Mouse (Mus musculus): ENCODE measurements around the gene Pdzd2. TPM values are rescaled to one million over a fixed set of nuclear protein-coding genes. Genes with fewer than 3 reads are reported as not detected.

Pdzd2 gene
- polyA plus RNA-seq, 1 experiment = 18.7 TPM

DNA sequence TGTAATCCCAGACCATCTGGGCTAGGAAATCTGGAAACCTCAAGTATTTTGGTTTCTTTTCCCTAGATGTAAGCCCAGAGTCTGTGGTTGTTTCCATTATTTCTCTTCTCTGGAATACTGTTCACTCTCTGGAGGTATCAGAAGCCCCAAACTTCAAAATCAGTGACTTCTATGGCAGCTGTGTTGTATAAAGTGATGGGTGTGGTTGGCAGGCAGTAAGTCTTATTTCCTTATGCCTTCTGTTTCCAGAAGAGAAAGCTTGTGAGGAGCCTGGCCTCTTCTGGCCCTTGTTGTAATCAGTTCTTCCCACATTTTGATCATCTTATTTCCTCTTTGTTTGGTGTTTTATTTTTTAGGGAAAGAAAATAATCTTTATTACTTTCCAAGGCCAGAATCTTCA lies 408.8 kb downstream of the Pdzd2 start:
- no peak for DNase-seq (ENCODE audit: extremely low spot score in 1 of 2, low spot score in 1 of 2)

DNA sequence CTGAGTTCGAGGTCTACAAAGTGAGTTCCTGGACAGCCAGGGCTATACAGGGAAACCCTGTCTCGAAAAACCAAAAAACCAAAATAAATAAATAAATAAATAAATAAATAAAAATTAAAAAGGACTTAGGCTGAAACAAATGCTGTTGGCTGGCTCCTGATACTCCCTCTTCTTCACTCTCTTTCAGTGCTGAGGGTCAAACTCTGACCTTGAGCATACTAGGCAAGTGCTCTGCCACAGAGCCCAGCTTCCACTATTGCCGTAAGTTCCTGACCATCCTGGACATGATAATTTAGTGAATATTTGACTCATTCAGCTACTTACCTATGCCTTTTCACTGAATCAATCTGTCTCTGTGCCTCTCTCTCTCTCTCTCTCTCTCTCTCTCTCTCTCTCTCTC lies 409.3 kb downstream of the Pdzd2 start:
- DNase-seq (ENCODE audit: extremely low spot score in 1 of 2, low spot score in 1 of 2) = no peak

DNA sequence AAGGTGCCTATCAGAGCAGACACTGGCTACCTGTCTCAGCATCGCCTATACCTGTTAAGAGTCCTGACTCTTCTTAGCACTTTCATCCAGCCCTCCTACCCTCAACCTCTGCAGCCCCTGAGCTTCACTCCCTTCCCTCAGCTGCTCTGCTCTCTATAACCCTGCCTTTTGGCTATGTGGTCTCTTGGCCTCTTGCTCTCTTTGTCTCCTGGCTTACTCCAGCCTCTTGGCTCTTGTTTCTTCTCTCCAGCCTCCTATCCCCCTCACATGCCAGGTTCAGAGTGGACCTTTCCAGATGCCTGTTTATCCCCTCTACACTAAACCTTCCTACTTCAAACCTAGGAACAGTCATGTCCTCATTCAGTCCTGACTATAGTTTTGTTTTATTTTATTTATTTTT lies 415.4 kb downstream of the Pdzd2 start:
- no peak for DNase-seq (ENCODE audit: extremely low spot score in 1 of 2, low spot score in 1 of 2)

DNA sequence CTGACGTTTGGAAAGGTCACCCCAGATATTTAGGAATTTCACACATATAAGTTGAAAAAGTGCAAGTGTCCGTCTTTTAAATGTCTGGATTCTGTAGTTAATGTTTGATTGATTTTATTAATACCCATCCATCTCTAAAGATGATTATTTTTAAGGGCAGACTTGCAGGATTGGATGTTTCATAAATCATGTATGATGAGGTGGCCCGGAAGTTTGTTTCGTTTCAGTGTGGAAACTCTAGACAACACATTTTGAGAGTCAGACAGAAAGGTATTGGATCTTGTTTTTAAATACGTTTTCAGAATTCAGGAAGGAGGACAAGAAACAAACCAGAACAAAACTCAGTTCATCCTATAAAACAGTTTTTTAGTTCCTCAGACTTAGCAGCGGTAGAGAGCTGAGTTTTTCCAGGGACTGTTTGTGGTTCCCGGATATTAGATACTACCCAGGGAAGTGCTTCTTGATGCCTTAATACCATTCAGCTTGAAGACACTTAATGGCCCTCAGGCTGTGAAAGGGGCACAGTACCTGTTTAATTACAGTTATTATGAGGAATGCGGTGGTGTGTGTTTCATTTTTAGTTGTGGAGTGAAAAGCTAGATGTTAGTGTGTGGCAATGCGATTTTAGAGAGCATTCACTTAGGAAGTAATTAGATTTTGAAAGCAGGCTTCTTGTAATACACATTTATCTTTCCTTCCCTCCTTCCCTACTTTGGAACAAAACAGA lies 416.9 kb downstream of the Pdzd2 start:
- no peak for DNase-seq (ENCODE audit: extremely low spot score in 1 of 2, low spot score in 1 of 2)

DNA sequence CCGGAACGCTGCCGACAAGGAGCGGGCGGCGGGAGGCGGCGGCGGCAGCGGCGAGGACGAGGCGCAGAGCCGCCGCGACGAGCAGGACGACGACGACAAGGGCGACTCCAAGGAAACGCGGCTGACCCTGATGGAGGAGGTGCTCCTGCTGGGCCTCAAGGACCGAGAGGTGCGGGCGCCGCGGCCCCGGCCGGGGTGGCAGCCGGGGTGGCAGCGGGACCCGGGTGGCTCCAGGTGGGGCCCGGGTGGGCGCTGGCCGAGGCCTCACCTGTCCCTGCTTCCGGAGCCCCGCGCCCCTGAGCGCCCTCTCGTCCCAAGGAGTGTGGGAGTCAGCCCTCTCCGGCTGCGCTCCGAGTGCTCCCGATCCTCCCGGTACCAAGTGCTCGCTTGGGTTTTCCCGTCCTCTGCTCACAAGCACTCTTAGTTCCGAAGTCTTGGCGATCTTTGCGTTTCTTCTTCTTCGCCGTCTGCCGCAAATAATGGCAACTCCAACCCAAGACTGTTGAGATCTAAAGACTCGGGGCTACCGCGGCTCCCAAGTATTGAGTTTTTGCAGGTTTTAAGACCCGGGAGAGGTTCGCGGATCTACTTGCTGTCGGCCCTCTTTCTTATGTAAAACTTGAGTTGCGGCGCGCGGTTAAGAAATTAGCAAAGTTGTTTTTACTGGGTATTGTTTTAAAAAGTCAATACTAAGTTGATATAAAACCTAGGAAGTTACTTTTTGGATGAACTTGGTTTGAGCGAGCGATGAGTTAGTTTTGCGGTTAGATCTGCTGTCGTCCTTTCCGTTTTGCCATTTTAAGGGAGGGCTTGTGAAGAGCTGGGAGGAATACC lies 417.7 kb downstream of the Pdzd2 start, which contains the start of gene 1810049J17Rik:
1810049J17Rik (minus strand) TSS at position 112 of the 834 bp plus-strand sequence.
- peak in 1 of 2 experiments; percentile 19 for DNase-seq (ENCODE audit: extremely low spot score in 1 of 2, low spot score in 1 of 2)

DNA sequence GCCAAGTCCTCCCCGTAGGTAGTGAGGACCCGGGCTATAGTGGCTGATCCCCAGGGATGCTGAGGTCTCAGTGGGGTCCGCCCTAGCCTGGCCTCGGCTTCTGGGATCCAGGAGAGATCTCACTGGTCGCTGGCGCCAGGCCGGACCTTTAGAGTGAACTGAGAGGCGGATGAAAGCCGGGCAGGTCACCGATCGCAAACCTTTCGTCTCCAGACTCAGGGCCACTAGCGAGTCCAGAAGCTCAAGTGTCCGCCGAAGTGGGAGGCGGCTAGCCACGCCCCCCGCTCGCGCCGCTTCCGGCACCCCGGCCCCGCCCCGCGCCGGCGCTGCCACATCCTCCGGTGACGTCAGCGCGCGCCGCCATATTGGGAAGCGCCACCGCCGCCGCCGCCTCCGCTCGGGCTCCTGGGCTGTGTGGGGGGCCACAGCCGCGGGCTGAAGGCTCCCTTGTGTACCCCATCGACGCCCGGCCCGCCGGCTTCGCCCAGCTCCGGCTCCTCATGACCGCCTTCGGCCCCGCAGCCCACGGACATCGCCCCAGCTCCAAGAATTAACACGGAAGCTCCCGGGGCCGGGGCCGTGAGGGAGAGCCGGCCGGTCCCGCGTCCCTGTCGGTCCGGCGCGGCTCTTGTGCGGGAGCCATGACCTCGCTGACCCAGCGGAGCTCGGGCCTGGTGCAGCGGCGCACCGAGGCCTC lies 418.5 kb downstream of the Pdzd2 start, which contains the start of gene Golph3:
Golph3 (plus strand) TSS at position 360 of the 697 bp plus-strand sequence.
- DNase-seq (ENCODE audit: extremely low spot score in 1 of 2, low spot score in 1 of 2) = peak; percentile 85 to 94

DNA sequence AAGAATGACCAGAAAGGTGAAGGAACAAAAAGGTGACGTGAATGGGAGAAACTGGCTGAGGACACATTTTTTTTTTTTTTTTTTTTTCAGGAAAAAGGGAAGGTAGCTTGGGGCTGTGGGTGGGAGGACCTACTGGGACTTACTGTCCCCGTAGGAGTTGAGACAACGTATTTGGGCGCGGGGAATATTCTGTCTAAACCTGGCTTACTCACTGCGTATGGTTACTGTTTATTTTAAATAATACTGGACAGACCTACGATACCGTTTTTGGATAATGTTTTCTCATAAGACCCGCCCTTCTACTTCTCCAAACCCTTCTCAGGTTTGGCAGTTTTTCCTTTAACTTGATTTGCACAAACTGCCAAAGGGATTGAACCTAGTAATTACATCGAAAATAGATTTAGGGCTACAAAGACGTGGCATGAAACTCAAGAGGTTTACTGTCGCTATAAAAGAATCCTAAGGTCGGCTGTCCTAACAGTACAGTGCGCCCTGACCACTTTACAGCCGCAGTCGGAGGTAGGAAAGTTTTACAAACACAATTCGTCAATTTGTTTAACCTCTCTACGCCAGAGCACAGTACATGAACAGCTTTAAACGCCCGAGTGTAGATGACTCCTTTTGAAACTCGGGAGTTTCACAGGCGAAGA lies 419.2 kb downstream of the Pdzd2 start:
- peak in 1 of 2 experiments; percentile 10 for DNase-seq (ENCODE audit: extremely low spot score in 1 of 2, low spot score in 1 of 2)

DNA sequence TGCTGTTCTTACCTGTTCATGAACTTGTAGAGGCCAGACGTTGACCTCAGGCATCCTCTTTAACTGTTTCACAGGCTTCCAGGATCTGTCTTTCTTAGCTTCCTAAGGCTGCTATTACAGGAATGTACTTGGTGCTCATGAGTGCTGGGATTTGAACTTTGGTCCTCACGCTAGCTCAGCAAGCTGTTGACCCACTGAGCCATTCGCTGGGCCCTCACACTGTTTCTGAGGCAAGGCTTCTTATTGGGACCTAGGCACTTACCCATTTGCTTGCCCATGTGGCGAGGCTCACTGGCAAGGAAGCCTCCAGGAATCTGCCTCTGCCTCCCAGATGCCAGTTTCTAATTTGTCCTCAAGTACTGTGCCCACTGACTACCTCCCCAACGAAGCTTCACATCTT lies 419.8 kb downstream of the Pdzd2 start:
- no peak for DNase-seq (ENCODE audit: extremely low spot score in 1 of 2, low spot score in 1 of 2)

DNA sequence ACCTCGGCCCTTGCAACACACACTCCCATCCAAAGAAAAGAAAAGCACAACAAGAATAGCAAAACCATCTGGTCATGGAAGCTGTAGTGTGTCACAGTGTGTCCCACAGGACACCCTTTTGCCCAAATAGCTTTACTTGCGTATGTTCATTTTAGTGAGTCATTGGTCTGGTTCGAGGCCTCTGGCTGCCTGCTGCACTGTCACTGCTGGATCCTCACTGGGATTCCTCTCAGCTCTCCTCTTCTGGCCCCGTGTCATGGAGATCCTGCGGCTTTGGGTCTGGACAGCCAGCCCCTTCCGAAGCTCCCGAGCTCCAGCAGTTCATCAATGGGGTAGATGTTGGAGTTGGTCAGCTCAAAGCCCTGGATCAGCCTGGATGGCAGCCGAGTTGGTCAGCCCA lies 421.3 kb downstream of the Pdzd2 start:
- no peak for DNase-seq (ENCODE audit: extremely low spot score in 1 of 2, low spot score in 1 of 2)

DNA sequence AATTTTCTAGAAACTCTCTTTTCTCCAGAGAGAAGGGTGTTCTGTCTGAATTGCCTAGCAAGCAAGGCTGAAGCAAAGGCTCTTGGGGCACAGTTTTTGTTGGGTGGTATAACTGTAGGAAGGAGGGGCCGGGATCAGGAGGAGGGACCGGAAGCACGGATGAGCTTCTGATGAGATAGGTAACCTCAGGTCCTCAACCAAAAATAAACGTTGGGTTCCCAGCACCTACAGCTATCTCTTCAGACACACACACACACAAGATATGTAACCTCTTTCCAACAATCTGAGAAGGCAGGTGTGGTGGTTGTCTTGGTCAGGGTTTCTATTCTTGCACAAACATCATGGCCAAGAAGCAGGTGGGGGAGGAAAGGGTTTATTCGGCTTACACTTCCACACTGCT lies 422.4 kb downstream of the Pdzd2 start:
- DNase-seq (ENCODE audit: extremely low spot score in 1 of 2, low spot score in 1 of 2) = no peak

DNA sequence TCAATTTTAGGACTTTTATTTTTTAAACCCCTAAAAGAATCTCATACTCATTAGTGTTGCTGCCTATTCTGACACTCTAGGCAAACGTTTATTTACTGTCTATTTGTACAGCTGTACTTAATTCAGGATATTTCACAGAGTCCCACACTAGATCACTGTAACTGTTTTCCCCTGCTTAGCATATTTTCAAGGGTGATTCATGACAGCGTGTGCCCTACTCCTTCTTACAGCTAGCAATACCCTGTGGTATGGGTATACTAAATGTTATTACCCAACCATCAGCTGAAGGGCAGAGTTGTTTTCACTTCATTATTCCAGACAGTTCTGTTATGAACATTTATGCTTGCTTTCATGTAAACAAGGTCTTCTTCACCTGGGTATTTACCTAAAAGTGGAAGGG lies 423.7 kb downstream of the Pdzd2 start:
- DNase-seq (ENCODE audit: extremely low spot score in 1 of 2, low spot score in 1 of 2) = no peak

DNA sequence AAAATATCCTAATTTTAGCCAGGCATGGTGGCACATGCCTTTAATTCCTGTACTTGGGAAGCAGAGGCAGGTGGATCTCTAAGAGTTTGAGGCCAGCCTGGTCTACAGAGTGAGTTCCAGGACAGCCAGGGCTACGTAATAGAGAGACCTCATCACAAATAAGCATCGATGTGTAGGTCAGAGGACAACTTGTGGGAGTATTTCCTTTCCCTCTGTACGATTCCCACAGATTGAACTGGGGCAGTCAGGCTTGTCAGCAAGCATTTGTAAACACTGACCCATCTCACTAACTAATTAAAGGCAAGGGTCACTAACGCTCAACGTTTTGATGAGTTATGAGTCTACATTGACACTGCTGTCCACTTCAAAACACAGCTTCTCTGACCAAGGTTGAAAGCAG lies 425.1 kb downstream of the Pdzd2 start:
- DNase-seq (ENCODE audit: extremely low spot score in 1 of 2, low spot score in 1 of 2) = no peak

DNA sequence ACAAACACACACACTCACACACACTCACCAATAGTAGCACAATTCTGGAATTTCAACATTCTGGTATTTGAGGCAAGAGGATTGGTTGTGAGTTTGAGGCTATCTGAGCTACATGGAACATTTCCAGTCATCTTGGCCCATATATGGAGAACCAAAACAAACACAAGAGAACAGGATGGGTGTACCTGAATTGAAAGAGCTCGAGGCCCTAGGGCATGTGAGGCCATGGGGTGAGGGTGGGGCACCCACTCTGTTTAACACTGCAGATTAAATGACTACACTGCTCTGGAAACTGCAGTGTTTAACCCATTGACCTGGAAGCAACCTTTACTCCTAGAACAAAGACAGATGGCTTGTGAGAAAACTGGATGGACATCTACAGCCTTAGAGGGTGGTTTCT lies 426.5 kb downstream of the Pdzd2 start:
- no peak for DNase-seq (ENCODE audit: extremely low spot score in 1 of 2, low spot score in 1 of 2)

DNA sequence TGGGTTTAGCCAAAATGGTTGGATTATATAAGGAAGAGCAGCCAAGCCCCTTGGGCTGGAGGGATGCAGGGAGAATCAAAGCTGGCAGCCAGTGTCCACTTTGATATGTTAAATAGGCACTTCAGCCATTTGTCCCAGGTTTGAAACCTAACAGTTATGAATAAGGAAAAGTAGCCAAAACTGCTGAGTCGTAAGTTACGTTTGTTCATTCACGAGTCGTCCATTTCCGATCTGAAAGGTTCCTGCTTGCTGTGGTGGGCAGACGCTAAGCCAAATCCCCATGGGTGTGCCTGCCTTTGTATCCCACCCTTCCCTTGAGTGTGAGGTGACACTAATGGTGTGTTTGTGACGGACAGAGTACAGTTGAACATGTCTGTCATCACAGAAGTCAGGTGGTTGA lies 428.3 kb downstream of the Pdzd2 start:
- no peak for DNase-seq (ENCODE audit: extremely low spot score in 1 of 2, low spot score in 1 of 2)

DNA sequence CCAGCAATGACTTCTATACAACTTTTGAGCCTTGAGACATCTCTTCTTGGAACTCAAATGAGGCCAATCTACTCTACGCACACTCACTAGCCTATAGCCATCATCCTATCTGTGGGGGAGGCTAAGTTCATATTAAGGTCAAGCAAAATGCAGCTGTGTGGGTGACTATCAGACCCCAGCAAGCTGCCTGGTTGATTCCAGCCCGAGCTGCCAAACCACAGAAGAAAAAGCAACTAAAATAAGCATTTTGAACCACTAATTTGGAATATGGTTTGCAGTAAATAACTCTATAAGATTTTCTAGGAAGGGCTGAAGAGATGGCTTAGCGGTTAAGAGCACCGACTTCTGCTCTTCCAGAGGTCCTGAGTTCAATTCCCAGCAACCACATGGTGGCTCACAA lies 429.0 kb downstream of the Pdzd2 start:
- no peak for DNase-seq (ENCODE audit: extremely low spot score in 1 of 2, low spot score in 1 of 2)

Other genes starting within 250 kb of the Pdzd2 start
- gene 6030458C11Rik, start 84.7 kb upstream of the Pdzd2 start, polyA plus RNA-seq (2012; rRNA removed) = 25.2 and 25.4 TPM in 2 replicates
- 59.4 and 60.1 TPM in 2 replicates for gene Drosha, start 84.9 kb upstream of the Pdzd2 start, polyA plus RNA-seq (2012; rRNA removed)